Mouse (Mus musculus): ENCODE measurements around the gene Slc7a7.

Slc7a7 gene

DNA sequence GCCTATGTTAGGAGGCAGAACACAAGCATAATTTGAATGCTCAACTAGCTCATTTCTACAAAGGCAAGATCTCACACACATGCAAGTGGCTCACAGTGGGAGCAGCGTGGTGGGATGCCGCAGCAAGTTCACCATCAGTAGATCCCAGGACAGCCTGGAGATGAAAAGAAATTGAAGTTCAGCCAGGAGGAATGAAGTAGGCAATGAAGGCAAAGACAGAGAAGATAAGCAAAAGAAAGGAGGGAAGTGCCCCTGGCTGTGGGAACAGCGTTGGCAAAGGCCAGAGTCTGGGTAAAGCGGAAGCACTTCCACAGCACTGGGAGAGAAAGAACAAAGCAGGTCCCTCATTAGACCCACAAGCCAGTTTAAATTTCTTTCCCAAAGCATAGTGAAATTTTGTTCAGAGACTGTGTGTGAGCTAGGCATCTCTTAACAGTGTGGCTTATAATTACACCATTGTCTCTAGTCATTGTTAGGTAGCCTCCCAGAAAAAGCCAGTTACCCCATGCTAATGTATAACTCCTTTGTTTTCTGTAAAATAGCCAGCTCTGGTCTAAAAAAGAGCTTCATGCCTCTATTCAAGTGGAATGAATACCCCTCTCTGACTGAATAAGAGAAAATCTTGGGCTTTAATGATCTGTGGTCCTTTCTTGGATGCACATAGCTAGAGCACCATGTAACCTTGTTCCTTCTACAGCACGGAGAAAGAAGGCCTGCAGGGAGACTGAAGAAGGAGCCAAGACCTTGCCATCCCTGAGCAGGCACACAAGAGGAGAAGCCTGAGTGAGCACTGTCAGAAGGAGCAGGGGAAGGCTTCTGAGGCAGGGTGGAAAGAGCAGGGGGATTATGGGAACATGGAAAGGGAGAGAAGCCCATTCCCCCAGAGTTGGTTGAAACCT, 85.2 kb downstream of the Slc7a7 start:
- in situ Hi-C loops (cut with MboI; ENCODE audit: low sequenced_read_pairs) = no loop called here

DNA sequence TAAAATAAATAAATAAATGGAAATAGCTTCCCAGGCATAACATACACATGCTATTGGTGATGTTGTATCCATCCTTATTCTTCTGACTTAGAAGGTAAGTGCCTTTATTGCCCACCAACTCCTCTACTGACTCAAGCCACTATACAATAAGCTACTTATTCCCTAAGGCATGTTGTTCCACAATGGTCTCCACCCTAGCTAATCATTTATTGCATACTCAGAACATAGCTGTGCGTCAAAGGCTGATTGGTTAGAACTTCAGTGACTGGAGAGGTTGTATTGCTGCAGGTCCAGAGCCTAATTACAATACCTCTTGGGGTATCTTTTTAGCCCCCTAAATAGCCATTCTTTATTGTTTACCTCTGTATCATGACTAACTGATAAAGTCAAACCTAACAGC, 86.4 kb downstream of the Slc7a7 start:
- in situ Hi-C loops (cut with MboI; ENCODE audit: low sequenced_read_pairs) = no loop called here

DNA sequence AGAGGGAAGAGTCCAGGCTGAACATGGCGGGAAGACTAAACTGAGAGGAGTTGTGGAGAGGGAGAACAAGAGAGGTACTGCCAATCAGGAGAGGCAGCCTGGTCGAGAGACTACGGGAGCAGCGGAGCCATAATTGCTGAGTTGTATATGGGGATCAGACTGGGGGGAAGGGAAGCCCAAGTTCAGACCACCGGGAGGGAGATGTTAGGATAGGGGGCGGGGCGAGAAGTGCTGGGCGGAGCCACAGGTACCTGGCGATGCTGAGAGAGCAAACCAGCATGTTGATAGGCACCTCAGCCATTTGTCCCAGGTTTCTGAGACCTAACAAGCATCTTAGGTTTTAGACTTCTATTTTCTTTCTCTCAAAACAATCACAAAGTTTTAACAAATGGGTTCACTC, 88.4 kb downstream of the Slc7a7 start:
- in situ Hi-C loops (cut with MboI; ENCODE audit: low sequenced_read_pairs) = loop anchor here (10.0 kb wide), 1 partner anchor 64 kb away; no protein-coding TSS in a partner anchor

DNA sequence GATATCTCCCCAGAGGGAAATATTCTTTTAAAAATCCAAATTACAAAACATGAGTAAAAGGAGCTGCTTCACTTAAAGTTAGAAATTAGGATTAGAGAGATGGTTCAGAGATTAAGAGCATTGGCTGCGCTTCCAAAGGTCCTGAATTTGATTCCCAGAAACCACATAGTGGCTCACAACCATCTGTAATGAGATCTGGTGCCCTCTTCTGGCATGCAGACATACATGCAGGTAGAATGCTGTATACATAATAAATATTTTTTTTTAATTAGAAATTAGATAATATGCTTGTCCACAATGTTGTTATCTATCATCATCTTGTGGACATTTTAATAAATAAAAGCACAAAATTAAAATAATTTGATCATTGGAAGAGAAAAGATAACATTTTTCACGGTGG, 89.0 kb downstream of the Slc7a7 start:
- in situ Hi-C loops (cut with MboI; ENCODE audit: low sequenced_read_pairs) = loop anchor here (10.0 kb wide), 1 partner anchor 64 kb away; no protein-coding TSS in a partner anchor

DNA sequence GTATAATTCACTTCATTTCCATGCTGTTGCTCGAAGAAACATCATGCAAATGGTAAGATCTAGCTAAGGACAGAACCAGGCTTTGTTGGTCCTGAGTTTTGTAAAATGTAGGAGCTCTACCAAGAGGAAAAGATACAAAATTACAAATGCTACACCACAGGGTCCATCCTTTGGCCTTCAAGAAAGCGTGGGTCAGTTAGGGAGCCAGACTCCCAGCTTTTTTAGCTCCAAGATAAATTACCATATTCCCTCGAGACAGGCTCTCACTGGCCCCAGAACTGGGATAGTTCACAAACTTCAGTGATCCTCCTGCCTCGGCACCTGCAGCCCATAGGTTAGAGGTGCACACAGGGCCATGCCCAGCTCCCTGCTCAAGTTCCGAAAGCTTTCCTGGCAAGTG, 93.1 kb downstream of the Slc7a7 start:
- in situ Hi-C loops (cut with MboI; ENCODE audit: low sequenced_read_pairs) = loop anchor here (10.0 kb wide), 1 partner anchor 60 kb away; no protein-coding TSS in a partner anchor

DNA sequence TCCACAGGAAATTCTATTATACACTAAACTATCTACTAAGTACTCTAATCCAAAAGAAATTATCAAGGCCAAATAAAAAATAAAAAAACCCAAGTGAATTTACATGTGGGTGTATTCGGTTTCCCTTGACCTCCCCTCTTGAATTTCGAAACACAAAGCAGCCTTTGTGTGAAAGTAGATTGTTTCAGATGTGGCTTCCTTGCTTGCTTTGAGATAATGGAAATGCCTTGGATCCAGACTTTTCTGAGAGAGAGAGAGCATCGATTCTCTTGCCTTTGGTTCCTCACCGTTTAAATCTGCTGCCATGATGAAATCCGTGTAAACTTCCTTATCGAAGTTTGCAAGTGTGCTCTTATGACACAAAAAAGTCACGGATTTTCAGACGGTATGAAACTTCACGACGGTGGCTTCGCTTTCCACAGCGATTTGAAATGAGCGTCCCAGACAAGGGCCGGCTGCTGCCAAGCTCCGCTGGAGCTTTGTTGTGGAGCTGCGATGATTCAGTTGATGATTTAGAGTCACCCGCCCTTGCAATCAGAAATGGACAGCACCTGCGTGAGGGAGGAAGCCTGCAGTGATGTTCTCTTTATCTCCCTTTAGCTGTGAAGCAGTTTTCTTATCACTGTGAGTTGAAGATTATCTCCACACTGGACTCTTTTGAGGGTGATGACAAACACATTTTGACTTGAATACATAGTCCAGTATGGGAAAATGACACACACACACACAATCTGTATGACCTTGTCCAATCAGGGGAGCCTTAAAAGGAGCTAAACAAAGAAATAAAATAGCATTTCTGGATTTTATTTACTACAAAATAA, 95.8 kb downstream of the Slc7a7 start:
- in situ Hi-C loops (cut with MboI; ENCODE audit: low sequenced_read_pairs) = loop anchor here (10.0 kb wide), 1 partner anchor 57 kb away; no protein-coding TSS in a partner anchor
